Mouse (Mus musculus) heart, embryonic 16.5 days (tissue): ENCODE results near the gene Snap47. TPM values are rescaled to one million over a fixed set of nuclear protein-coding genes. Genes with fewer than 3 reads are reported as not detected.

Experiments
- ATAC-seq: fragments of 200-750 bp; cut with Nextera tagmentation; replicated peaks from 2 replicates; pipeline ENCODE4 v1.8.0; 2017; ENCODE audit warnings: moderate number of reproducible peaks; ENCODE audit not compliant: insufficient read depth, low FRiP score; ENCODE audit errors: extremely low read depth
- H3K27ac ChIP-seq: fragments of 300-500 bp; sonication (generic); 2 replicates; pipeline ENCODE4 v1.5.1; 2014; ENCODE audit warnings: mild to moderate bottlenecking, low read length, control low read depth, moderate library complexity
- H3K27me3 ChIP-seq: fragments of 300-500 bp; sonication (generic); 2 replicates; pipeline ENCODE4 v1.6.1; 2014; ENCODE audit warnings: low read length, mixed read lengths; ENCODE audit not compliant: control insufficient read depth, insufficient read depth
- H3K36me3 ChIP-seq: fragments of 300-500 bp; sonication (generic); 2 replicates; pipeline ENCODE4 v1.6.1; 2014; ENCODE audit not compliant: control insufficient read depth, insufficient read depth
- H3K4me1 ChIP-seq: fragments of 300-500 bp; sonication (generic); 2 replicates; pipeline ENCODE4 v1.6.1; 2014; ENCODE audit warnings: low read length, mixed read lengths; ENCODE audit not compliant: control insufficient read depth, insufficient read depth
- H3K4me2 ChIP-seq: fragments of 300-500 bp; sonication (generic); 2 replicates; pipeline ENCODE4 v1.6.1; 2014; ENCODE audit warnings: low read depth, mild to moderate bottlenecking, control low read depth, low read length
- H3K4me3 ChIP-seq: fragments of 300-500 bp; sonication (generic); 2 replicates; pipeline ENCODE4 v1.5.1; 2014; ENCODE audit warnings: mild to moderate bottlenecking, control low read depth, low read length
- H3K9ac ChIP-seq: fragments of 300-500 bp; sonication (generic); 2 replicates; pipeline ENCODE4 v1.6.1; 2014; ENCODE audit warnings: low read length, control low read depth
- H3K9me3 ChIP-seq: fragments of 300-500 bp; sonication (generic); replicated peaks from 2 replicates; pipeline ENCODE4 v1.6.1; 2016; ENCODE audit warnings: low read length; ENCODE audit not compliant: control insufficient read depth
- WGBS: fragments of 180-500 bp; shearing (Covaris S2); extraction: QIAGEN DNeasy Blood & Tissue Kit; methylation state at CpG from one replicate; pipeline ENCODE4 v1.1.7; 2014; 5-methylcytosine and 5-hydroxymethylcytosine counted together
- polyA plus RNA-seq: library from polyadenylated mRNA; unstranded; fragments of >200 nt; fragmentation: Nextera tagmentation; extraction: Ambion mirVana; gene quantifications from 2 replicates; pipeline ENCODE4 v1.2.1, GENCODE M21; 2015

Gene Snap47
- polyA plus RNA-seq, 1 experiment from 2014 or later, result 83.4 TPM

- H3K4me2 ChIP-seq, result no peak overlapping the region
- H3K36me3 ChIP-seq, result peaks cover 15% of the 10 kb centered on the region
- H3K4me1 ChIP-seq, result peaks cover 17% of the 10 kb centered on the region
- H3K27me3 ChIP-seq, result no peaks in the 10 kb centered on the region
- no peak overlapping the region for H3K4me3 ChIP-seq
- H3K27ac ChIP-seq, result no peak overlapping the region
- no peak for ATAC-seq
- no peaks in the 10 kb centered on the region for H3K9me3 ChIP-seq
- H3K9ac ChIP-seq, result no peak overlapping the region
- WGBS, result 53% methylated on average over 6 of the region's 6 CpGs
Observed at GRCm38 (mm10) chr11:59412058-59412457, 38.9 kb downstream of the Snap47 start.

DNA sequence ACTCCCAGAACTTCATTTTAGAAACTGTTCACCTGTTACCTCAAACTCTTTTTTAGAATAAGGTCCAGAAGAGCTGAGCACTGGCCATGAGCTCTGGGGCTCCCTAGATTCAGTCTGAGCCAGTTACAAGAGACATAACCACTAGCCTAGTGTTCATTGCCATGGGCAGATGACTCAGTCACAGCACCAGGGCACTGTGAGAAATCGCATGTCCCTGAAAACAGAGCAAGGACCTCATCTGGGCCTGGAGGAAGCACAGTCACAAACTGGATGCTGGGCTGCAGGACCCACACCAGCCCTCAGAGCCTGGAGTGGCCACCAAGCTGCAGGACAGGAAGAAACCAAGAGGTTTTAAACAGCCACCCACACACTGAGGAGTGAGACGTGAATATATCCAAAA is 40.1 kb downstream of the Snap47 start:
- Histone ChIP-seq H3K9ac (no peak overlapping the region), H3K27ac (no peak overlapping the region), H3K36me3 (peaks cover 15% of the 10 kb centered on the region), H3K9me3 (no peaks in the 10 kb centered on the region), H3K4me3 (no peak overlapping the region), H3K4me2 (no peak overlapping the region), H3K27me3 (no peaks in the 10 kb centered on the region), H3K4me1 (peaks cover 17% of the 10 kb centered on the region)
- no peak for ATAC-seq
- WGBS, result 56% methylated on average over 2 of the region's 2 CpGs

DNA sequence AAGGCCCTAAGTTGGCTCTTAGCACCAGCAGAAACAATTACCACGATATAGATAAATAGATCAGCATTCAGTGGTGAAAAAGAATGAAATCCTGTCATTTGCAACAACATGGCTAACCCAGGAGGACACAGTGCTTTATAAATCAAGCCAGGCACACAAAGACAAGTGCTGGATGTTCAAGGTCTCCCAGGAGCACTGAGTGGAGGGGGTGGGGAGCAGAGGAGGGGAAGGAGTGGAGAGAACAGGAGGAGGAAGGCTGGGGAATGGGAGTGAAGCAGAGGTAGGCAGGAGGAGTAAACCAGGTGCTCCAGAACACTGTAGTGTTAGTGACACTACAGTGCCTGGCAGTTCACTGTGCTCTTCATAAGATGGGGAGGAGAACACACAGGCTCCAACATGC is 45.2 kb downstream of the Snap47 start:
- no peaks in the 10 kb centered on the region for H3K4me1 ChIP-seq
- no peak overlapping the region for H3K9ac ChIP-seq
- H3K4me3 ChIP-seq, result no peak overlapping the region
- H3K27me3 ChIP-seq, result no peaks in the 10 kb centered on the region
- H3K4me2 ChIP-seq, result no peak overlapping the region
- no peak overlapping the region for H3K27ac ChIP-seq
- H3K36me3 ChIP-seq, result peaks cover 10% of the 10 kb centered on the region
- H3K9me3 ChIP-seq, result no peaks in the 10 kb centered on the region
- 89% methylated on average over 1 of the region's 1 CpGs for WGBS
- no peak for ATAC-seq

DNA sequence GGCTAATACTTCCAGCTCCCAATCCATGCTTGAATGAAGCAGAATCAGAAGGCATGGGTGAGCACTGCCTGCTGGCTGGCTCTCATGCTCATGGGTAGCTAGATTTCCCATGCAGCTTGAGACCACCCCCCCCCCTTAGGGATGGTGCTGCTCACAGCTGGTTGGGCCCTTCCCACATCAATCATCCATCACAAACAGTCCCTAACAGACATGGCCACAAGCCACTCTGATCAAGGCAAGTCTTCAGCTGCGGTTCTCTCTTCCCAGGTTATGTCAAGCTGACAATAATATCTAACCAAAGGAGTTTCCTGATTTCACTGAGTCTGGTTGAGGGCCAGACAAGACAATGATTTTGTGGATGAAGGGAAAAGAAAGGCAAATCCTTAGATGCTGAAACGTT is 50.1 kb downstream of the Snap47 start:
- Histone ChIP-seq H3K4me3 (no peak overlapping the region), H3K4me1 (peaks cover 6% of the 10 kb centered on the region), H3K4me2 (no peak overlapping the region), H3K27me3 (no peaks in the 10 kb centered on the region), H3K9ac (no peak overlapping the region), H3K36me3 (no peaks in the 10 kb centered on the region; the same call in 1 of the 2 replicates), H3K27ac (no peak overlapping the region), H3K9me3 (no peaks in the 10 kb centered on the region)
- ATAC-seq, result no peak
- WGBS, result 73% methylated on average over 2 of the region's 2 CpGs

GRCm38 (mm10) chr11:59399830-59400229 is 51.2 kb downstream of the Snap47 start:
- no peak overlapping the region for H3K9ac ChIP-seq
- no peak for ATAC-seq
- WGBS, result 72% methylated on average over 8 of the region's 8 CpGs
- no peak overlapping the region for H3K4me3 ChIP-seq
- H3K9me3 ChIP-seq, result 0 out of 2 replicates have a peak, but pooled peaks cover 1% of the 10 kb centered on the region
- H3K27me3 ChIP-seq, result no peaks in the 10 kb centered on the region
- no peak overlapping the region for H3K4me2 ChIP-seq
- H3K27ac ChIP-seq, result no peak overlapping the region
- H3K36me3 ChIP-seq, result no peaks in the 10 kb centered on the region; the same call in 1 of the 2 replicates
- H3K4me1 ChIP-seq, result peaks cover 6% of the 10 kb centered on the region

DNA sequence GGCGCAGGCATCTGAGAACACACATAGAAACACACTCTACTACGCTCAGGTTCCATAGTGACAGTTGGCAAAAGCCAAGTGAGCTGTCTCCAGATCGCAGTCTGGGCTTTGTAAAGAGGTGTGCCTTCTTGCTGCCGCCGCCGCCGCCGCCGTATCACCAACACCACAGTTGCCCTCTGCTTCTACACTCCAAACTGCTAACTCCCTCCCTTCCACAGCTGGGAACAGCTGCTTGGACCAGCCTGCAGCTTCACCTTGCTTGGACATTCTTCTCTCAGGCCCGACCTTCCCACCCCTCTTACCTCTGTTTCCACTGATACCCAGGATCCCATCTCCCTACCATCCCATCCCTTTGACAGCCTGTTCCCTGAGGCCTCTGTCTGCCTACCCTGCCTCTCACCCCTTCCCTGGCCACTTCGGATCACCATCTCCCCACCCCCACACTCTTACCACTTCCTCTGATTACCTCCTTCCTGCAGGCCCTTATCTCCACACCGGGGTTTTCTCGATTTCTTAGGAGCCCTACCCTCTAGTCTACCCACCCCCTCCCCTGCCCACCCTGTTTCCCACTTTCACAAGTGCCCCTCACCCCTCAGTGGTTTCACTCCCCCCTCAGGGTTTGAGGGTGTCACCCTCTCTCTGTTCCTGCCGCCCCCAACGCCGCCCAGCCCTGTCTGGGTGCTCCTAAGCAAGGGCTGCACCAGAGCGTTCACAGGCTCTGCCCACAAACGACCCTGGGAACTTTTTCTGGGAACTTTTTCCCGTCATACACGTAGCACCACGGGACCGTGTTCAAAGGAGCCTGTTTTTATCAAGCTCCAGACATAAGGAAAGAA is 53.2 kb downstream of the Snap47 start:
- H3K36me3 ChIP-seq, result no peaks in the 10 kb centered on the region; the same call in 1 of the 2 replicates
- peak overlapping the region; percentile 3; the same call in 1 of the 2 replicates for H3K9ac ChIP-seq
- peak overlapping the region; percentile 64 for H3K27ac ChIP-seq
- peak; percentile 53 for ATAC-seq
- 0 out of 2 replicates have a peak, but pooled peaks cover 2% of the 10 kb centered on the region for H3K9me3 ChIP-seq
- H3K4me3 ChIP-seq, result no peak overlapping the region; the same call in 1 of the 2 replicates
- H3K27me3 ChIP-seq, result no peaks in the 10 kb centered on the region
- WGBS, result 23% methylated on average over 22 of the region's 22 CpGs
- H3K4me2 ChIP-seq, result peak overlapping the region; percentile 40
- peaks cover 6% of the 10 kb centered on the region for H3K4me1 ChIP-seq

DNA sequence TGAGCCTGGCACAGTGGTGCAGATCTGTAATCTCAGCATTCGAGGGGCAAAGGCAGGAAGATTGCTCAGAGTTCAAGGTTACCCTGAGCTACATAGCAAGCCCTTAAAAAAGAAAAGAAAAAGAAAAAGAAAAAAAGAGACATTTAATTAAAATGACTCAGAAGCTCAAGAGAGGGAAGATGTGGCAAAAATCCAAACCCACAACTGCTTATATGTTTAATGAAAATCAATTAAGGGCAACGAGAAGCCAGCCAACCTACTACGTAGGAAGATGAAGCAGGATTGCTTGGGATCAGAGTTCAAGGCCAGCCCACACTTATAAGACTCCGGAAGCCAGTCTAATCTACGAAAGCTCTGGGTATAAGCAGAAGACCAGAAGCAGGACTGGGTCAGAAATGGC is 56.5 kb downstream of the Snap47 start:
- no peak for ATAC-seq
- Histone ChIP-seq H3K27ac (no peak overlapping the region), H3K4me3 (no peak overlapping the region), H3K36me3 (no peaks in the 10 kb centered on the region), H3K9me3 (0 out of 2 replicates have a peak, but pooled peaks cover 2% of the 10 kb centered on the region), H3K4me2 (no peak overlapping the region), H3K9ac (no peak overlapping the region), H3K27me3 (no peaks in the 10 kb centered on the region), H3K4me1 (peaks cover 6% of the 10 kb centered on the region)
- WGBS, result 79% methylated on average over 5 of the region's 5 CpGs

GRCm38 (mm10) chr11:59393591-59393990 is 57.4 kb downstream of the Snap47 start:
- WGBS, result 45% methylated on average over 9 of the region's 9 CpGs
- ATAC-seq, result no peak
- Histone ChIP-seq H3K27me3 (no peaks in the 10 kb centered on the region), H3K9me3 (0 out of 2 replicates have a peak, but pooled peaks cover 2% of the 10 kb centered on the region), H3K4me1 (peaks cover 6% of the 10 kb centered on the region), H3K4me2 (no peak overlapping the region), H3K36me3 (no peaks in the 10 kb centered on the region), H3K9ac (no peak overlapping the region), H3K4me3 (no peak overlapping the region), H3K27ac (no peak overlapping the region)

- H3K4me1 ChIP-seq, result no peaks in the 10 kb centered on the region; the same call in 1 of the 2 replicates
- no peak for ATAC-seq
- 63% methylated on average over 6 of the region's 6 CpGs for WGBS
- H3K27me3 ChIP-seq, result no peaks in the 10 kb centered on the region
- no peak overlapping the region for H3K9ac ChIP-seq
- no peak overlapping the region for H3K27ac ChIP-seq
- no peaks in the 10 kb centered on the region for H3K36me3 ChIP-seq
- no peak overlapping the region for H3K4me2 ChIP-seq
- 0 out of 2 replicates have a peak, but pooled peaks cover 2% of the 10 kb centered on the region for H3K9me3 ChIP-seq
- no peak overlapping the region for H3K4me3 ChIP-seq
Observed at GRCm38 (mm10) chr11:59392300-59392699, 58.7 kb downstream of the Snap47 start.
